Mouse (Mus musculus) ES-E14 (cell line): Measurements from ENCODE around the gene Olfr519.

Experiments
- CHD2 ChIP-seq: IDR thresholded peaks from 2 replicates; pipeline ENCODE4 v1.6.1; 2014; ENCODE audit warnings: mild to moderate bottlenecking, low read depth, low read length, inconsistent platforms
- HCFC1 ChIP-seq: IDR thresholded peaks from 2 replicates; pipeline ENCODE4 v1.6.1; 2012; ENCODE audit warnings: low read length, inconsistent platforms, borderline replicate concordance; ENCODE audit not compliant: insufficient read depth
- MAFK ChIP-seq: IDR thresholded peaks from 2 replicates; pipeline ENCODE4 v1.6.1; 2014; ENCODE audit warnings: mild to moderate bottlenecking, low read depth, low read length, inconsistent platforms; ENCODE audit not compliant: insufficient read depth
- ZC3H11A ChIP-seq: IDR thresholded peaks from 2 replicates; pipeline ENCODE4 v1.6.1; 2012; ENCODE audit warnings: low read depth, mild to moderate bottlenecking, inconsistent platforms, low read length, borderline replicate concordance

DNA sequence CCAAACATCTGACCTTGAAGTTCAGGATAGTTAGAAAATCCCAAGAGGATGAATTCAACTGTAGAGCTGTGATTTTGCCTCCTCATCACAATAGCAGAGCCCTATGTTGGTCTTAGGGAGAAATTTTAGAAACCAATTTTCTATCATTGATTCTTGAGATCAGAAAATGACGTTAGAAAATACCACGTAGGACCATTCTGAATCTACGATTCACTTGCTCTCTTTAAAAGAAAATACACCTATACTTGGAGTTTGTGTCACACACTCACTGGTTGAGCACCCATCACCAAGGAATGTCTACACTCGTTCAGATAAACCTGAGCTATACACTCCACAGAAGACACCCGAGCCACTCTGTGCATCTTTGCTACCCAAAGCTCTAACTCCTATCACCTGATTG lies at the start of gene Olfr519:
- TF ChIP-seq CHD2 (no peak), HCFC1 (no peak), MAFK (no peak), ZC3H11A (no peak)
